Mouse (Mus musculus): ENCODE data around the gene Gabrb2. TPM values are rescaled to one million over a fixed set of nuclear protein-coding genes. Genes with fewer than 3 reads are reported as not detected.

Gene Gabrb2
- polyA plus RNA-seq, 1 experiment from 2014 or later = 21.8 TPM

GRCm38 (mm10) chr11:42650111-42650510 lies 230.6 kb downstream of the Gabrb2 start:
- H3K27ac ChIP-seq (replicated peaks) = no peak overlapping the region
- peaks cover 5% of the 10 kb centered on the region for H3K4me1 ChIP-seq
- no peaks in the 10 kb centered on the region for H3K9me3 ChIP-seq
- H3K36me3 ChIP-seq = no peaks in the 10 kb centered on the region
- H3K27me3 ChIP-seq = no peaks in the 10 kb centered on the region
- no peak overlapping the region for H3K4me2 ChIP-seq (replicated peaks)
- peak; percentile 70; the same call in 1 of the 2 replicates for ATAC-seq (replicated peaks)
- no peak overlapping the region for H3K4me3 ChIP-seq
- no peak overlapping the region for H3K9ac ChIP-seq (replicated peaks)
- 59% methylated on average over 5 of the region's 5 CpGs for WGBS

- peaks cover 5% of the 10 kb centered on the region for H3K4me1 ChIP-seq
- no peak overlapping the region for H3K27ac ChIP-seq (replicated peaks)
- H3K9ac ChIP-seq (replicated peaks) = no peak overlapping the region
- H3K9me3 ChIP-seq = no peaks in the 10 kb centered on the region
- ATAC-seq (replicated peaks) = no peak
- no peaks in the 10 kb centered on the region for H3K36me3 ChIP-seq
- no peak overlapping the region for H3K4me2 ChIP-seq (replicated peaks)
- no peak overlapping the region for H3K4me3 ChIP-seq
- no peaks in the 10 kb centered on the region for H3K27me3 ChIP-seq
These were observed 232.0 kb downstream of the Gabrb2 start for GRCm38 (mm10) chr11:42651572-42651971.

GRCm38 (mm10) chr11:42654189-42654588 lies 234.6 kb downstream of the Gabrb2 start:
- 3% methylated on average over 3 of the region's 3 CpGs for WGBS
- ATAC-seq (replicated peaks) = peak; percentile 93

DNA sequence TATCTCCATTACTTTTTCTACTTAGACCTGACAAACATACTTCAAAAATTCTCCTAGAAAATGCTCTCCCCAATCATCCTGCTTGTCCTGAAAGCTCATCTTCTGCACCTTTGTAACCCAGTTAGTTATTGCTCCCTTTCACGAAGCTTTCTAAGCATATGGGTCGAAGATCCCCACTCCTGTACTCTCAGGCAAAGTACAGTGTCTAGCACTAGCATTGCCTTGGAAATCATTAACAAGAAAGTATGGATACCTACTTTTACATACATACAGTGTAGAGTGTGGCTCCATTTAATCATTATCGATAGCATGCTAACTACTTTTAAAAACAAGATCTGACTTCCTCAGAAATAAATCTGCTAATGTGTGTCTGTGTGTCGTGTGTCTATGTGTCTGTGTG lies 249.1 kb downstream of the Gabrb2 start:
- Histone ChIP-seq H3K4me1 (no peaks in the 10 kb centered on the region), H3K27me3 (no peaks in the 10 kb centered on the region), H3K9me3 (no peaks in the 10 kb centered on the region), H3K4me3 (no peak overlapping the region), H3K27ac (replicated peaks) (no peak overlapping the region), H3K36me3 (no peaks in the 10 kb centered on the region), H3K4me2 (replicated peaks) (no peak overlapping the region), H3K9ac (replicated peaks) (no peak overlapping the region)
- WGBS = 96% methylated on average over 4 of the region's 4 CpGs
- no peak for ATAC-seq (replicated peaks)

More at GRCm38 (mm10) chr11:42654189-42654588, 234.6 kb downstream of the Gabrb2 start:
- Histone ChIP-seq H3K9ac (replicated peaks) (no peak overlapping the region), H3K27ac (replicated peaks) (no peak overlapping the region), H3K4me3 (no peak overlapping the region), H3K36me3 (no peaks in the 10 kb centered on the region), H3K9me3 (no peaks in the 10 kb centered on the region), H3K4me1 (peaks cover 5% of the 10 kb centered on the region), H3K4me2 (replicated peaks) (no peak overlapping the region), H3K27me3 (no peaks in the 10 kb centered on the region)

Other genes with a start within 250 kb of the Gabrb2 start
- 10.1 and 10.2 TPM in 2 replicates for gene Gabra1, start 236.8 kb upstream of the Gabrb2 start, polyA plus RNA-seq (2015; fragmentation: Nextera tagmentation; extraction: Ambion mirVana)
- gene Gabra6, start 98.7 kb upstream of the Gabrb2 start, polyA plus RNA-seq (2015; fragmentation: Nextera tagmentation; extraction: Ambion mirVana) = 0.09 and 0.10 TPM in 2 replicates